Mouse (Mus musculus) kidney, adult 8-10 months (tissue): ENCODE data around the gene Tubb5.

Source experiments
- DNase-seq, 2 experiments: peaks; one replicate each; pipeline ENCODE4 v3.0.0; 2022

Tubb5 gene

GRCm38 (mm10) chr17:35792837-35793236 lies 45.3 kb downstream of the Tubb5 start:
- no peak for DNase-seq

- no peak for DNase-seq
These were observed 47.2 kb downstream of the Tubb5 start for GRCm38 (mm10) chr17:35790933-35791332.

- DNase-seq: no peak
These were observed 50.1 kb downstream of the Tubb5 start for GRCm38 (mm10) chr17:35788025-35788424.

GRCm38 (mm10) chr17:35787493-35787892 lies 50.6 kb downstream of the Tubb5 start:
- no peak for DNase-seq

- no peak for DNase-seq
These were observed 53.0 kb downstream of the Tubb5 start for GRCm38 (mm10) chr17:35785140-35785539.

- no peak for DNase-seq
These were observed 54.2 kb downstream of the Tubb5 start for GRCm38 (mm10) chr17:35783944-35784343.
